Mouse (Mus musculus) hindbrain, embryonic 15.5 days (tissue): ENCODE measurements around the gene Arl13b. TPM values are rescaled to one million over a fixed set of nuclear protein-coding genes. Genes with fewer than 3 reads are reported as not detected.

Experiments
- ATAC-seq: fragments of 200-750 bp; cut with Nextera tagmentation; 2 replicates; pipeline ENCODE4 v1.8.0; 2017; ENCODE audit warnings: low read depth, moderate number of reproducible peaks, moderate TSS enrichment; ENCODE audit not compliant: low FRiP score
- H3K27ac ChIP-seq: fragments of 300-500 bp; sonication (generic); replicated peaks from 2 replicates; pipeline ENCODE4 v1.5.1; 2015; ENCODE audit warnings: mild to moderate bottlenecking, inconsistent platforms
- H3K27me3 ChIP-seq: fragments of 300-500 bp; sonication (generic); 2 replicates; pipeline ENCODE4 v1.6.1; 2015; ENCODE audit warnings: control low read depth, inconsistent platforms
- H3K36me3 ChIP-seq: fragments of 300-500 bp; sonication (generic); 2 replicates; pipeline ENCODE4 v1.6.1; 2015; ENCODE audit warnings: control low read depth, inconsistent platforms
- H3K4me1 ChIP-seq: fragments of 300-500 bp; sonication (generic); replicated peaks from 2 replicates; pipeline ENCODE4 v1.6.1; 2015; ENCODE audit warnings: control low read depth, inconsistent platforms
- H3K4me2 ChIP-seq: fragments of 300-500 bp; sonication (generic); 2 replicates; pipeline ENCODE4 v1.6.1; 2015; ENCODE audit warnings: moderate library complexity, mild to moderate bottlenecking, inconsistent platforms
- H3K4me3 ChIP-seq: fragments of 300-500 bp; sonication (generic); 2 replicates; pipeline ENCODE4 v1.5.1; 2015; ENCODE audit warnings: mild to moderate bottlenecking, inconsistent platforms
- H3K9ac ChIP-seq: fragments of 300-500 bp; sonication (generic); 2 replicates; pipeline ENCODE4 v1.6.1; 2015; ENCODE audit warnings: inconsistent platforms
- H3K9me3 ChIP-seq: fragments of 300-500 bp; sonication (generic); 2 replicates; pipeline ENCODE4 v1.6.1; 2016; ENCODE audit warnings: control low read depth, inconsistent platforms
- WGBS: fragments of 180-500 bp; shearing (Covaris S2); methylation state at CpG from one replicate; pipeline ENCODE4 v1.1.7; 2015; 5-methylcytosine and 5-hydroxymethylcytosine counted together
- polyA plus RNA-seq: library from polyadenylated mRNA; unstranded; fragments of >200 nt; fragmentation: Nextera tagmentation; extraction: Ambion mirVana; gene quantifications from 2 replicates; pipeline ENCODE4 v1.2.1, GENCODE M21; 2015

The Arl13b gene
- polyA plus RNA-seq, 1 experiment from 2014 or later: 19.5 TPM

- peak overlapping the region; percentile 97 for H3K4me2 ChIP-seq
- peaks cover 8% of the 10 kb centered on the region for H3K4me1 ChIP-seq
- H3K36me3 ChIP-seq: no peaks in the 10 kb centered on the region
- H3K9me3 ChIP-seq: no peaks in the 10 kb centered on the region
- 19% methylated on average over 3 of the region's 3 CpGs for WGBS
- 0 out of 2 replicates have a peak, but pooled peaks cover 4% of the 10 kb centered on the region for H3K27me3 ChIP-seq
- ATAC-seq: no peak
- H3K9ac ChIP-seq: peak overlapping the region; percentile 80
- peak overlapping the region; percentile 70 for H3K4me3 ChIP-seq
- 0 out of 2 replicates have a peak overlapping the region, but pooled peaks have one; percentile 64 for H3K27ac ChIP-seq
Observed at GRCm38 (mm10) chr16:62853611-62854126, 6.8 kb upstream of the Arl13b start.

- no peak for ATAC-seq
- Histone ChIP-seq H3K9ac (no peak overlapping the region), H3K36me3 (no peaks in the 10 kb centered on the region), H3K27ac (no peak overlapping the region), H3K27me3 (0 out of 2 replicates have a peak, but pooled peaks cover 4% of the 10 kb centered on the region), H3K4me2 (no peak overlapping the region), H3K4me3 (no peak overlapping the region), H3K9me3 (no peaks in the 10 kb centered on the region), H3K4me1 (peaks cover 8% of the 10 kb centered on the region)
- WGBS: 73% methylated on average over 3 of the region's 3 CpGs
Observed at GRCm38 (mm10) chr16:62852464-62853252, 5.8 kb upstream of the Arl13b start.

GRCm38 (mm10) chr16:62845341-62845740 lies 1.5 kb downstream of the Arl13b start:
- Histone ChIP-seq H3K9ac (no peak overlapping the region), H3K4me2 (peak overlapping the region; percentile 76), H3K36me3 (no peaks in the 10 kb centered on the region), H3K4me1 (peaks cover 23% of the 10 kb centered on the region), H3K27ac (no peak overlapping the region), H3K9me3 (no peaks in the 10 kb centered on the region), H3K27me3 (no peaks in the 10 kb centered on the region), H3K4me3 (peak overlapping the region; percentile 74)
- 89% methylated on average over 6 of the region's 6 CpGs for WGBS
- ATAC-seq: no peak

DNA sequence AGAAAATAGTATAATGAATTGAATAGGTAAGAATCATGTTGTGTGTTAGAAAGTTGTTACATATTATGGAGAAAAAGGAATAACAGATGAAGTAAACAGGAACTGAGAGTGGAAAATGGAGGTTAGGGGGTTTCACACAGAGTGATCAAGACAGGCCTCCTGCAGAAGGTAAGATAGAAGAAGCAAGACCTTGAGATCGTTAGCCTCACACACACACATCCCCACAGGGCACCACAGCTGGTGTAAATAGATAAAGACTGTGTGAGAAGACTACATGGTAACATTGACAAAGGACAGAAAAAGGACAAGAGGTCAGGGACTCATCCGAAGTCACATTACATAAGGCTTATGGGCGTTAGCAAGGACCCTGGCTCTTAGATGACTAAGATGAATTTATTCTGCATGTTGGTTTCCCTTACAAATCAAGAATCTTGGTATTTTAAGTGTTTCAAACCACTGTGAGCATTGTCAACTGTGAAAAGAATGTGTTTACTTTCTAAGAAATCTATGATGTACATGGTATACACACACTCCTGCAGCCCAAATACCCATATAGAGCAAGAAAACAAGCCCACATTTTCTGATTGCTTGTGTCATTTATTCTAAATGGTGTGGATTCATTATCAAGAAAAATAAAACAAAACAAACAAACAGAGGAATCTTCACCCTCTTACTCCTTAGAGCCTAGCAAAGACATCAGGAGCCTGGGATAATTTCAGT lies 12.7 kb downstream of the Arl13b start:
- H3K27ac ChIP-seq: no peak overlapping the region
- no peak for ATAC-seq
- no peaks in the 10 kb centered on the region for H3K9me3 ChIP-seq
- no peaks in the 10 kb centered on the region for H3K4me1 ChIP-seq
- no peaks in the 10 kb centered on the region for H3K36me3 ChIP-seq
- no peaks in the 10 kb centered on the region for H3K27me3 ChIP-seq
- H3K9ac ChIP-seq: no peak overlapping the region
- H3K4me2 ChIP-seq: no peak overlapping the region
- no peak overlapping the region for H3K4me3 ChIP-seq
- 56% methylated on average over 3 of the region's 3 CpGs for WGBS

- no peak for ATAC-seq
- H3K36me3 ChIP-seq: no peaks in the 10 kb centered on the region
- no peaks in the 10 kb centered on the region for H3K9me3 ChIP-seq
- H3K4me2 ChIP-seq: no peak overlapping the region
- H3K27ac ChIP-seq: no peak overlapping the region
- H3K27me3 ChIP-seq: no peaks in the 10 kb centered on the region
- H3K9ac ChIP-seq: no peak overlapping the region
- H3K4me3 ChIP-seq: no peak overlapping the region
- WGBS: 19% methylated on average over 4 of the region's 4 CpGs
- H3K4me1 ChIP-seq: no peaks in the 10 kb centered on the region
Observed at GRCm38 (mm10) chr16:62832481-62832880, 14.4 kb downstream of the Arl13b start.

- H3K4me2 ChIP-seq: no peak overlapping the region
- WGBS: 93% methylated on average over 2 of the region's 2 CpGs
- no peak overlapping the region for H3K9ac ChIP-seq
Observed at GRCm38 (mm10) chr16:62832027-62832426, 14.8 kb downstream of the Arl13b start.

DNA sequence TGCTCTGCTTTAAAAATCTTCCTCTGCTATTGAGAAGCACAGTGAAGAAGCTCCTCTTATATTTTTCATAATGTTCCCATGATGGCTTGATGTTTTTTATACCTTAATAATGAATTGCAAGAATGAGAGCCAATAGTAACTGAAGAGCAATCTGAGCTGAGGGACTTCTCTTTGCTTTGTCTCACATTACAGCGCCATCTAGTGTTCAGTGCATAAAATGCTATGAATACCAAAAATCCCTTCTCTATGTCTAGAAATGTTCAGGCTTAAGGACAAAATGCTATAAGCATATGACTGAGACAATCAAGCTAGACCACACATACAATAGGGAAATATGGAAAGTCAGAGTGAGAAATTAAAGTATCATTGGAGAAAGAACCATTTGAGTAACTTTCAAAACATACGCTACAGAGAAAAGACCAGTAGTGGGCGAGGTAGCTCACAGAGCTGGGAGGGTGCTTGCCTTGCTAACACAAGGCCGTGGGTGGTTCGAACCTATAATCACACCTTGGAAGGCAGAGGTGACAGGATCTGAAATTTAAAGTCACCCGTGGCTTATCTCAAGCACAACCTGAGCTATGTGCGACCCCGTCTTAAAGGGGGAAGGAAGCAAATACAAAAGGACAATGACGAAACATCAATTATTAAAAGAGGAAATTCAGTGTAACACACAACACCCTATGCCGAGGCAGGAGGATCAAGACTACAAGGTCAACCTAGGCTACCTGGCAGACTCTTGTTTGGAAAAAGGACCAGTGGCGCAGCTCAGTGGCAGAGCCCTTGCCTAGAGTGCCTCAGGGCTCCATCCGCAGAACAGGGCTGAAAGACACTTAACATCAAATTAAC lies 20.5 kb downstream of the Arl13b start:
- no peaks in the 10 kb centered on the region for H3K27me3 ChIP-seq
- H3K4me3 ChIP-seq: no peak overlapping the region
- 78% methylated on average over 12 of the region's 12 CpGs for WGBS
- H3K4me1 ChIP-seq: no peaks in the 10 kb centered on the region
- ATAC-seq: no peak
- no peak overlapping the region for H3K27ac ChIP-seq
- H3K4me2 ChIP-seq: no peak overlapping the region
- no peaks in the 10 kb centered on the region for H3K36me3 ChIP-seq
- H3K9me3 ChIP-seq: no peaks in the 10 kb centered on the region
- no peak overlapping the region for H3K9ac ChIP-seq

More at GRCm38 (mm10) chr16:62832027-62832426, 14.8 kb downstream of the Arl13b start:
- Histone ChIP-seq H3K4me1 (no peaks in the 10 kb centered on the region), H3K27ac (no peak overlapping the region), H3K36me3 (no peaks in the 10 kb centered on the region), H3K9me3 (no peaks in the 10 kb centered on the region), H3K4me3 (no peak overlapping the region), H3K27me3 (no peaks in the 10 kb centered on the region)
- no peak for ATAC-seq

DNA sequence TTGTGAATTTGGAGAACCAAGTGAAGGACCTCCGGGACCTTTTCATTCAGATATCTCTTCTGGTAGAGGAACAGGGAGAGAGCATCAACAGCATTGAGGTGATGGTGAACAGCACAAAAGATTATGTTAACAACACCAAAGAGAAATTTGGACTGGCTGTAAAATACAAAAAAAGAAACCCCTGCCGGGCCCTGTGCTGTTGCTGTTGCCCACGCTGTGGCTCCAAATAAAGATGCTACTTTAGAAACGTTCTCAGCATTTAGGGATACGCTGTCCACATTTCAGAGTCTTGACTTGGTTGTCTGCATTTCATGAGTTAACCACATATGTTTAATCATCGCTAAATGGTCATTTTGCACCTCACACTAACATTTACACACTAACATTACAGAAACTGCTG lies 24.4 kb downstream of the Arl13b start:
- Histone ChIP-seq H3K9me3 (no peaks in the 10 kb centered on the region), H3K27me3 (no peaks in the 10 kb centered on the region), H3K9ac (no peak overlapping the region), H3K4me2 (no peak overlapping the region), H3K27ac (no peak overlapping the region), H3K4me3 (no peak overlapping the region), H3K36me3 (no peaks in the 10 kb centered on the region), H3K4me1 (no peaks in the 10 kb centered on the region)
- ATAC-seq: no peak
- 92% methylated on average over 6 of the region's 6 CpGs for WGBS

GRCm38 (mm10) chr16:62814491-62814890 lies 32.3 kb downstream of the Arl13b start, which contains the start of gene Stx19:
Gene Stx19 (plus strand): TSS chr16:62814676.
- Histone ChIP-seq H3K27ac (no peak within 1 kb of the TSS), H3K9ac (no peak within 1 kb of the TSS), H3K4me2 (no peak within 1 kb of the TSS), H3K27me3 (no peaks in the 10 kb centered on the region), H3K4me1 (no peaks in the 10 kb centered on the region), H3K4me3 (no peak within 1 kb of the TSS), H3K36me3 (no peaks in the 10 kb centered on the region), H3K9me3 (no peaks in the 10 kb centered on the region)
- no peak for ATAC-seq
- 83% methylated on average over 5 of the region's 5 CpGs for WGBS

- no peak overlapping the region for H3K4me2 ChIP-seq
- no peak overlapping the region for H3K9ac ChIP-seq
- H3K27me3 ChIP-seq: no peaks in the 10 kb centered on the region
- H3K4me3 ChIP-seq: no peak overlapping the region
- 81% methylated on average over 5 of the region's 5 CpGs for WGBS
- H3K4me1 ChIP-seq: no peaks in the 10 kb centered on the region
- no peak overlapping the region for H3K27ac ChIP-seq
- H3K9me3 ChIP-seq: no peaks in the 10 kb centered on the region
- H3K36me3 ChIP-seq: no peaks in the 10 kb centered on the region
- ATAC-seq: no peak
Observed at GRCm38 (mm10) chr16:62813790-62814189, 33.0 kb downstream of the Arl13b start.

DNA sequence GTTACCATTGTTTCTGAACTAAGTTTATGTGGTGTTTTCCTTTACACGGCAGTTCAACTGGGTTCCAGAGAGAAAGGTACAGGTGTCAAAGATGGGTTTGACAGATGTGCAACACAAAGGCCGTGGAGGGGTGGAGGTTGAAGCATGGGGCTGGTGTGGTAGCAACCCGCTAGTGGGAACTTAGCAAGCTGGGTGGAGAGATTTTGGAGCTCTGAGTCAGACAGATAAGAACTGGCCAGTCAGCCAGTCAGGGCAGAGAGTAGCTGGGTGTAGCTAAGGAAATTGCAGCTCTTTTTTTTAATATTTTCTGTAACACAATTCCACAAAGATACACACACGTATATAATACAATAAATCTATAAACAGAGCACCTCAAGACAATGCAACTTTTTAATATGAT lies 36.0 kb downstream of the Arl13b start:
- Histone ChIP-seq H3K9me3 (no peaks in the 10 kb centered on the region), H3K4me2 (no peak overlapping the region), H3K4me1 (peaks cover 7% of the 10 kb centered on the region; the same call in 1 of the 2 replicates), H3K4me3 (no peak overlapping the region), H3K9ac (no peak overlapping the region), H3K36me3 (no peaks in the 10 kb centered on the region), H3K27me3 (no peaks in the 10 kb centered on the region), H3K27ac (no peak overlapping the region)
- no peak for ATAC-seq
- 94% methylated on average over 4 of the region's 4 CpGs for WGBS
